Mouse (Mus musculus) gastrocnemius, postnatal 4 days (tissue): Measurements from ENCODE around the gene Emc10. TPM values are rescaled to one million over a fixed set of nuclear protein-coding genes. Genes with fewer than 3 reads are reported as not detected.
A peak's percentile ranks its signal among the peaks of the same experiment; 100 is the strongest.

Experiments
- DNase-seq, 2 experiments: peaks; one replicate each; pipeline ENCODE4 v3.0.0; 2021 to 2022; ENCODE audit warnings: low spot score in 2 of 2, mixed read lengths in 2 of 2
- total RNA-seq, 2 experiments: library from RNA; stranded (reverse); gene quantifications; 2 replicates each; pipeline ENCODE4 v1.2.3; 2021

Emc10 gene
- total RNA-seq, 2 experiments from 2014 or later: 60.1 to 65.3 TPM

DNA sequence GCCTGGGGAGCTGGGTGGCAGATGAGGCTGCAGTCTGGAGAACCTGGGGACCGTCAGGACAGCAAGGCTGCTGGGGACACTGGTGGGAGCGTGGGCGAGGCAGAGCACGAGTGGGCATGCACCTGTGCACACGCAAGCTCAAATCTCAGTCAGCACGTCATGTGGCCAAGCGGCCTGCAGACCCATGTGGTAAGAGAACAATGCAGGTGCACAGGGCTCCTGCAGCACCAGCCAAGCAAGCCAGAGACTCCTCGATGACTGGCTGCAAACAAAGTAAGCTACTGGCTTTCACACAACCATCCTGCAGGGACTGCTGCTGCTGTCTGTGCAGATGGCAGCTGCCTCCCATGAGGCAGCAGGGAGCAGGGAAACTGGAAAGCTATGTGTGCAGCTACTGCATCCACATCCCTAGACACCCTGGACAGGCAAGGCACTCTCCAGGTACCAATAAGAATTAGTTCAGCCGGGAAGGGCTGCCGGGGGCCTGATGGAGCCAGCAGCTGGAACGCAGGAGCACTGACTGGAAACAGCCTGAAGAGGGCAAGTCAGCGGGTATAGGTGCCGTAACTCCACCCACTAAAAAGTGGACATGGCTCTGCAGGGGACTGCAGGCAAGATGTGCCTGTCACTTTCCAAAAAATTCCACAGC is 9.3 kb downstream of the Emc10 start:
- no peak for DNase-seq

GRCm38 (mm10) chr7:44485572-44486195 is 10.6 kb downstream of the Emc10 start:
- DNase-seq: peak in 1 of 2 experiments; percentile 12

DNA sequence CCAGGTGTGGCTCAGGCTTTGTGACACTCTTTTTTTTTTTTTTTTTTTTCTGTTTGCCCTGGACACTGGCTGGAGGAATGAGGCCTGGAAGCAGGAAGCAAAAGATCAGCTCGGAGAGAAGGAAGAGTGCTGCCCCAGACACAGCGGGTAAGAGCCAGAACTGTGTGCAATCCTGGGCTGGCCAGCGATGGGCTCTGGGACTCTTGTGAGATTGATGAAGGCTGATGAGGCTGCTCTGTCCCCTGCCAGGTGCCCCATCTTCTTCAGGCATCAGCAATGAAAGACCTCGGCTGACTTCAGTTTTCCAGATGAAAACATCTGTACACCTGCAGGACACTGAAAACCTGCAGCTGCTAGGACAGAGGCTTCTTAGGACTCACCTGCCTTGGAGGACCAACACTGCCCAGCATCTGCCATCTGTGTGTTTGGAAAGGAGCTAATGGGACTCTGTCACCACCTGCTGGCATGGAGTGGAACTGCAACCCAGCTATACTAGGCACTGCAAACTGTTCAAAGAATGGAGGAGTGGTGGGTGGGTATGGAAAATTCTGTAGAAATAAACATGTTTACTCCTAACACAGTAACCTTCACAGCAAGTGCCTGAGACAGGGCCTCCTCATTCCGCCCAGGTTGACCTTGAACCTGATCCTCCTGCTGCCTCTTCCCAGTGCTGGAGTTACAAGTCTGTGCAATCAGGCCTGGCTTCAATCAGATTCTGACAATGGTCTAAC is 11.3 kb downstream of the Emc10 start:
- peak in 1 of 2 experiments; percentile 67 for DNase-seq

DNA sequence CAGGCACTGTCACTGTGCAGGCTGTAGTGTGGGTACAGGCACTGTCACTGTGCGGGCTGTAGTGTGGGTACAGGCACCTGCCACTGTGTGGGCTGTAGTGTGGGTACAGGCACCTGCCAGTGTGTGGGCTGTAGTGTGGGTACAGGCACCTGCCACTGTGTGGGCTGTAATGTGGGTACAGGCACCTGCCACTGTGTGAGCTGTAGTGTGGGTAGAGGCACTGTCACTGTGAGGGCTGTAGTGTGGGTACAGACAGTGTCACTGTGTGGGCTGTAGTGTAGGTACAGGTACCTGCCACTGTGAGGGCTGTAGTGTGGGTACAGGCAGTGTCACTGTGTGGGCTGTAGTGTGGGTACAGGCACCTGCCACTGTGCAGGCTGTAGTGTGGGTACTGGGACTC is 12.2 kb downstream of the Emc10 start:
- DNase-seq: no peak

DNA sequence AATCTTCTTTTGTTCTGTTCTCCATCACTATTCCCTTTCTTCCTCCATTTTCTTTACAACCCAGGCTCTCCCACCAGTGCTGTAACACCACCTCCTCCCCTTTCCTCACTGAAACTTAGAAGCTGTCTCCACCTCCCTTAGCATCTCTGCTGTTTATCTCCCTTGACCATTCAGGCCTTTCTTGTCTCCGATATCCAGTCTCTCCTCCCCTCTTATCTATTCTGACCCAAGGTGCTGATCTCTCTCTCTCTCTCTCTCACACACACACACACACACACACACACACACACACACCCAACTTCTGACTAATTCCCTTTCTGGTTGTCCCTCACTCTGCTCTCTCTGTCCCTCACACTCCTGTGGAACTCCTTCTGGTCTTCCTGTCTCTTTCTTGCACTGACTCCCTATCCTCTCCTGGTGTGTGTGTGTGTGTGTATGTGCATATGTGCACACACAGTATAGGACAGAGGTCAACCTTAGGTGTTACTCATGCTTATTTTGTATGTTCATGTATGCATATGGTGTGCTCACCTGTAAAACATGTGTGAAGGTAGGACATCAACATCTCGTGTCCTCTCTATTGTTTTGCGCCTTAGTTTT is 13.4 kb downstream of the Emc10 start:
- no peak for DNase-seq

DNA sequence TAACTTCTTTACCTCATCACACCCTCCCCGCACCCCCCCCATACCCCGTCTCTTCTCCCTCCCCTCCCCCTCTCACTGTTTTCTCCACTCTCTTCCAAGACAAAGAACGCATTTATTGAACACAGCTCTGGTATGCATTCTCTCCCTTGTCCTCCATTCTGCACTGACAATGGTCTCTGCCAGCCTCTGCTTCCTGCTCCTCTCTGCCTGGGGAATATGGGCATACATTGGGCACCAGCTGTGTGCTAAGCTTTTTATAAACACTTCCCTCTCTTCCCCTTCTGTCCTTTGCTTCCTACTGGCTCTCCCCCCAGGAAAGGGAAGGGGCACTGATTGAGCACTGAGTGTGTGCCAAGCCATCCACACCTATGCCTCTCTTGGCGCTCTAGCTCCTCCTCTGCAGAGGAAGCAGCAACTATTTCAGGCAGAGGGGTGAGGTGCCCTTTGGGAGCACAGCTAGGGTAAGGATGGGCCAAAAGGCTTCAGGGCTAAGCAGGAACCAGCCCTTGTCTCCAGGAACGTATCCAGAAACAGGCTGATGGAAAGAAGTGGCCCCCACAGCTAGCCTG is 21.2 kb downstream of the Emc10 start:
- DNase-seq: no peak

DNA sequence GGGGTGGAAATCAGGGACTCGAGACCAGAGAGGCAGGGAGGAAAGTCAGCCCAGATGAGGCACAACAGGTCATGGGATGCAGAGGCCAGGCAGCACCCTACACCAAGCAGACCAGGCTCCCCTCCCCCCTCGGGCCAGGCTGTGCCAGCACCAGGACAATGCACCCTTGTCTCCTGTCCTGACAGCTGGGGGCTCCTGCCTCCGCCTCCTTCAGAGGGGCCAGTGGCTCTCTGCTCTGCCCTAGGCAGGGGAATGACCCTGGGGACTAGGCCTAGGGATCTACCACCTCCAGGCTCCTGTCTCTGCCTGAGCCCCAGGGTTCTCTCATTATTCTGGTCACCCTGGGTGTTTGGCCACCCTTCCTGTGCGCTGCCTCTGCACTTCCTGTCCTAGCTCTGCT is 21.9 kb downstream of the Emc10 start:
- peak; percentile 46 to 68 for DNase-seq

- DNase-seq: peak; percentile 34 to 53
Measured at GRCm38 (mm10) chr7:44472961-44473646, 23.2 kb downstream of the Emc10 start.

DNA sequence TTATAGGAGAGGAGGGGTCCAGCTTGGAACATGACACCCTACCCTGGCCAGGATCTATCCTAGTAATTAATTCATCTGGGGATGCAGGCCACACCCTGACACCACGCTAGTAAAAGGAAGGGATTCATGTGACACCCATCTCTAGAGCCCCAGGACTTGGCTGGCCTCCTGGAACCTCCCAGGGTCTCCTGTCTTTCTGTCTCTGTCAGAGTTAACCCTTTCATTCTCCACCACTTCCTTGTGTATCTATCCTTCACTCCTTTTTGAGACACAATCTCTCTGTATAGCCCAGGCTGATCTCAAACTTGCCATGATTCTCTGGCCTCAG is 23.8 kb downstream of the Emc10 start:
- DNase-seq: no peak

GRCm38 (mm10) chr7:44471880-44472557 is 24.3 kb downstream of the Emc10 start:
- no peak for DNase-seq

DNA sequence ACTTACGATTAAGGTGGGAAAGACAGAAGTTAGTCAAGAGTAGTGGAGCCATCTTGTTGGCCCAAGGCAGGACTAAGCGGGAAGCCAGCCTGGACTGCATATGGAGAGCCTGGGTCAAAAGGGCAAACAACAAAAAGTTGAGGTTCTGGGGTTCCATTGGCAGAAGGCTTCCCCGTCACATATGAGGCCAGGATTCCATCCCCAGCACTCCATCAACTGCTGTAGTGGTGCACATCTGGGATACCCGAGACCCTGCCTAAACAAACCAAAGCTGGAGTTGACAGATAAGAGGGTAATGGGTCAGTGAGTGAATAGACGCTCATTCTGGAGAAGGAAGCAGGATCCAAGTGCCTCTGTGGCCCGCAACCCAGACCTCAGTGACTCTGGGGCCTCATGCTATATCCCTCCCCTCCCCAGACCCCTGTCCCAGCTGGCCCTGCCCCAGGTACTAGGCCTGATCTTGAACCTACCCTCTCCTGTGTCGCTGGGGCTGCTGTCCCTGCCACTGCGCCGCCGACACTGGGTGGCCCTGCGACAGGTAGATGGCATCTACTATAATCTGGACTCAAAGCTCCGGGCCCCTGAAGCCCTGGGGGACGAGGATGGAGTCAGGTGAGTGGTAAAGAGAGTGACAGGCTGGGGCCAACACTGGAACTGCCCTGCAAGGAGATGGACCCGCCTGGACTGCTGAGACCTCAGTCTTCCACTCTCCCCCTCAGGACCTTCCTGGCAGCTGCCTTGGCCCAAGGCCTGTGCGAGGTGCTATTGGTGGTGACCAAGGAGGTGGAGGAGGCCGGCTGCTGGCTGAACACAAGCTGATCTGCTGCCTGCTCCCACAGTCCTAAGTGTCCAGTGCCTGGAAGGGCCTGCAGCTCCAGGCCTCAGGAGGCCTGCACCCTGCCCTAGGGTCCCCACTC is 25.4 kb downstream of the Emc10 start:
- DNase-seq: no peak

- DNase-seq: no peak
Measured at GRCm38 (mm10) chr7:44469677-44470675, 26.4 kb downstream of the Emc10 start.

DNA sequence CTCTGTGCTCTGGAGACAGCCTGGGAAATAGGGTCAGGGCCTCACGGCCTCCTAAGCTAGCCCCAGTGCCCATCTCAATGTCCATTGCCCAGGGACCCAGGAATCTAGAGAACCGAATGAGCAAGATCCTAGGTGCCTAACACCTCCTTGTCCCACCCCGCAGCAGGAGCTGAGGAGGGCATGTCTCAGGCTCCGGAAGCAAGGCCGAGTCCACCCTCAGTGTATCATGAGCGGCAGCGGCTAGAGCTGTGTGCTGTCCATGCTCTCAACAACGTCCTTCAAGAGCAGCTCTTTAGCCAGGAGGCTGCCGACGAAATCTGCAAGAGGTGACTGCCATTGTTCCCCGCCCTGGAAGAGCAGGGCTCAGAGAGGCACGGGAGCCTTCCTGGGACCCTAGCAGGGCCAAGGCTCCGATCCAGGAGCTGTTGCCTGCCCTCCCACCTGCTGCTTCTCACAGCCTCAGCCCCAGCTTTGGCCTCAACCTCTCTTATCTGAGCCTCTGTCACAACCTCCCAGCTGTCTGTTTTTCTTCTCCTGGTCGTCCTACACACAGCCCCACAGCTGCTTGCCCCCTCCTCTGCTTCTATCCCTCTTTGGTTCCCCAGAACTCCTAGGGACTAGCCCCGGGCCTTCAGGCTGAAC is 27.6 kb downstream of the Emc10 start:
- no peak for DNase-seq

- peak; percentile 76 to 91 for DNase-seq
Measured at GRCm38 (mm10) chr7:44467811-44468411, 28.4 kb downstream of the Emc10 start, which contains the start of gene Josd2. TSS of gene Josd2 (plus strand) at chr7:44467980.

- no peak for DNase-seq
Measured at GRCm38 (mm10) chr7:44466888-44467311, 29.4 kb downstream of the Emc10 start.

DNA sequence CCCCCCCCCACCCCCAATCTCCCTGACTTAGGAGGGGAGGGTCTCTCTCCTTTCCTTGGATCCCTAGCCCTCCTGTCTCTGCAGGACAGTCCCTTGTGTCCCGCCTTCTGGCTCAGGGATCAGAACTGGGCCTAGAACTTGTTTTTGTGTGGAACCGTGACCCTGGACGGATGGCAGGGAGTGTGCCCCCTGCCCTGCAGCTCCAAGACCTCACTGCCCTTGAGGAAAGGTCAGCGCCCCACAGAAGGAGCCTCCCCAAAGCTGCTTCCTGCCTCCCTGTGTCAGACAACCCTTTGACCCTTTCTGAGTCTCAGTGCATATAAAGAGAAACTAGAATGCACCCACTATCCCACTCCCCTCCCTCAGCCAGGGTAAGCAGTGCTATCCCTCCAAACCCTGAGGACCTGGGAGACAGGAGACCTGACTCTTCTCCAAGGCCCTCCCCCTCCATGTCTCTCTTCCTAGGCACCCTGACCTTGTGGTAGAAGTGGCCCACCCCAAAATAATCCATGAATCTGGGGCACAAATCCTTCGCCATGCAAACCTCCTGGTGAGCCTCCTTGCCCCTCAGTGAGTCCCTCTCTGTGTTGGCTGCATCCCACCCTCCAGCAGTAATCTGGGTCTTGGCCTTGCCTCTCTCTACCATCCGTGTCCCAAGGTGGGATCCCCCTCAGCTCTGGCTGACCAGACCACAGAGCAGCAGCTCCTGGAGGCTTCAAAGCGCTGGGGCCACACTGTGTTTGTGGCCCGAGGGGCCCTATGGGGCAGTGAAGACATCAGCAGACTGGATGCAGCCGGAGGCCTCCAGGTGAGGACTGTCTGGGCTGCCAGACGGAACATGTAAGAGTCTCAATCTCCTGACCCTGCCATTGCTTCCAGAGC is 30.1 kb downstream of the Emc10 start:
- no peak for DNase-seq
